Mouse (Mus musculus) naive thymus-derived CD4-positive, alpha-beta T cell, adult 2 months (primary cell): ENCODE data around the gene Cc2d2b.
A peak's percentile ranks its signal among the peaks of the same experiment; 100 is the strongest.

ENCODE experiments used
- DNase-seq: peaks from one replicate; pipeline ENCODE4 v3.0.0-alpha.2; 2011; ENCODE audit warnings: low read depth

Cc2d2b gene

DNA sequence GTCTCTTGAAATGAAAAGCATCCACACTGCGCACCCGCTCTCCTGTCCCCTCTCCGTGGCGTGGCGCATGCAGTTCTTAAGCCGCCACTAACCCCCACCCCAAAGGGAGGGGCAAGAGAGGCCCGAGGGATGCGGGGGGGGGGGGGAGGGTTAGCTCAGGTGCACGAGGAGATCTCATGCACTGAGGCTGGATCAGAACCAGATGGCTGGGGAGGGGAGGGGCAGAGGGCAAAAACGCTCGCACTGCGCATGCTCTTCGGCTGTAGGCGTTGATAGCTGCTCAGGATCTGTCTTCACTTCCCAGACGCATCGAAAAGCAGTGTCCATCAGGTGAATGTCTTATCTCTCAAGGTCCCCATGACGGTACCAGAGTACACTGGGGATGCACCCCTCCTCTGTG lies at the start of gene Cc2d2b:
Gene Cc2d2b (plus strand): TSS at position 195 of the 400 bp plus-strand sequence.
- no peak for DNase-seq

DNA sequence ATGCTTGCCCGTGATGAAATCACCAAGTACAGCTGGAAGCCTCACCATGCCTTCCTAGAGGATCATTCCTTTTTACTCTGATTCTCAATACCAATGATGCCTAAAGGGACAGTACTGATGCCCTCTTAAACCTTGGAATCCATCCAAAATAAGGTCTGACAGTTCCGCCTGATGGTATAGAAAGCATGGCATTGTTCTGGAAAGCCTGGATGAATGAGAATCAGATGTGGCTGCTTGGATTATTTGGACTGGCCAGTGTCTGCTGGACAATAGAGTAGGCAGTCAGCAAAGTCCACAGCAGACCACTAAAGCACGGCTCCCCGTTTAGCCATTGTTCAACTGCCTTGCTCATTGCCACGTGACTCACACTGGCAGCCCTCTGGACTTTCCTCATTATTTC lies 48.7 kb upstream of the Cc2d2b start:
- DNase-seq: no peak

DNA sequence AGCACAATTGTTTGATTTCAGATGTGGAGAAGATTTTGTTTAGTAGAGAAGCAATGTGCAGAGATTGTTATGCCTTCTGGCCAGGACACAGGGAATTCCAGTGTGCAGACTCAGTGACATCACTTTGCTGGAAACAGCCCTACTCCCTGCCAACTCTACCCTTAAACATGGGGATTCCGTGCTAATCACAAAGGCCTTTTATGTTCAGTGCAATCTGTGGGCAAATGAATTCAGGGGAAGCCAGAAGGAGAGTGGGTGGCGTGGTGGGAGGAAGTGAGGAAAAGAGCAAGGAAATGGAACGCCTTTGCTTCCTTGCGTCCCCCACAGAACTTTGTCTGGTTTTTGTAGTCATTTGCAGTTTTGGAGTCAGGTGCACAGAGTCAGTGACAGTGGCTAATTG lies 46.1 kb upstream of the Cc2d2b start:
- no peak for DNase-seq

DNA sequence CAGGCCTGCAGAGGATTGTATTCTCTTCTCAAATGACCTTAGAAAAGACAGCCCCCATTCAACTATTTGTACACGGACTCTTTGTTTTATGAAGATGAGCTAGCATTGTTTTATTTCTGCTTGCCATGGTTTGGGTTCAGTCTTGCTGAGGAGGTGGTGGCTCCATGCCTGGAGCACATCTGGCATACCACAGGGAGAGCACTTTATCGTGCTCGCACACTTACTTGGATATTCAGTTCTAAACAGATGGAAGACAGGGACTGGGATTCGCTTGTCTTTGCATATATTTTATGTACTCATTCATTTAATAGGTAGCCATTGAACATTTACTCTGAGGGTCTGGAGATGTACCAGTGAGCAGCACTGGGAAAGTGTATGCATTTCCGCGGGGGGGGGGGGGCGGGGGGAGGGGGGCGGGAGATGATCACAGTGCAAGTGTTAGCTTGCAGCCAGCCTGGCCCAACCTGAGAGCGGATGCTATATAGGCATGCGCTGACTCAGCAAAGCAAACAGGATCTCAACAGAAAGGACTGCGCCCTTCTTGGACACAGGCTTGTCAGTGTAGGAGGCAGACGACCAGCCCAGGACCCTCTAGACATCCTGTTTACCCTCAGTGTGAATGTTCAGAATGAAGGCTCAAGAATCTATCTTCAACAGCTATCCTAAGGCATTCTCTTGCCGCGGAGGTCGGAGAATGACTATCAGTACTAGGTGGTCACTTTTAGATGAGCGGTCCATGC lies 35.5 kb upstream of the Cc2d2b start:
- DNase-seq: no peak

DNA sequence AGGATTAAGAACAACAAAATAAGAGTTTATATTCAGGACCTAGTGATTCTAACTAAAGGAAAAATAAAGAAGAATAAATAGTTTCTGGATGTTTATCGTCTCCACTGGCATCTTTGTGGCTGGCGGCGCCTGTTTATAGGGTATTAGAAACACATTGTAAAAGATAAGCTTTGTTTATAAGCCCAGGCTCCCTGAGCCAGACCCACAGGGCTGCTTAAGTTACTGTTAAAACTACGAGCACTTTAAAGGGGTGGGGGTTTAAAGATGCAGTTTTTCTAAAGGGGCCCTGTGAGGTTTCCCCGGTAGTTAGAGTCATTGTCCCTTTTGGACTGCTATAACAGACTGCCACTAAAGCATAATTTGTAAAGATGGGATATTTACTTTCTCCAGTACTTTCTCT lies 33.9 kb upstream of the Cc2d2b start:
- no peak for DNase-seq

GRCm38 (mm10) chr19:40716981-40717380 lies 31.6 kb upstream of the Cc2d2b start:
- DNase-seq: no peak

DNA sequence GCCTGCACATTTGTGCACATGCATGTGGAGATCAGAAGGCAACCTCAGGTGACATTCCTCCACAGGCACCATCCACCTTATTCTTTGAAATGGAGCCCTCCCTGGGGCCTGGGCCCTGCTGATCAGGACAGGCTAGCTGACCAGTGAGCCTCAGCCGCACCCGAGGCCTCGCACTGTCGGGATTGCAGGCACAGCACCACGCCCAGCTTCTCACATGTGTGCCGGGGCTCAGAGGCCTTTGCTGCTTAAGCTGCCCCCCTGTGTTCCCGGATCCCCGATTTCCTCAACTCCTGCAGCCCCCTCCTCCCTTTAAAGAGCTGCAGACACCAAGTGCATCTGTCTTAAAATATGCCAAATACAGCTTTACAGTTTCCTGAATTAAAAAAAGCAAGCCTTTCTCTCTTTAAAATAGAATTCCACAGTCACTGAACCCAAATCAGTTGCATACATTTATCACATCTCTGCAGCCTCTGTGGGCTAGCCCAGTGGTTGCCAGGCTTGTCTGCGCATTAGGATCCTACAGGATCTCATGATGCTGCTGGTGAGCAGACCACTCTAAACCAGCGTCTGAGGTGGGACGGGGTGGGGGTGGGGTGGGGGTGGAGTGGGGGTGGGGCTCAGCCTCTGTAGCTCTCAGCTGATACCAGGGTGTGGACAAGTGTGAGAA lies 29.0 kb upstream of the Cc2d2b start:
- no peak for DNase-seq

DNA sequence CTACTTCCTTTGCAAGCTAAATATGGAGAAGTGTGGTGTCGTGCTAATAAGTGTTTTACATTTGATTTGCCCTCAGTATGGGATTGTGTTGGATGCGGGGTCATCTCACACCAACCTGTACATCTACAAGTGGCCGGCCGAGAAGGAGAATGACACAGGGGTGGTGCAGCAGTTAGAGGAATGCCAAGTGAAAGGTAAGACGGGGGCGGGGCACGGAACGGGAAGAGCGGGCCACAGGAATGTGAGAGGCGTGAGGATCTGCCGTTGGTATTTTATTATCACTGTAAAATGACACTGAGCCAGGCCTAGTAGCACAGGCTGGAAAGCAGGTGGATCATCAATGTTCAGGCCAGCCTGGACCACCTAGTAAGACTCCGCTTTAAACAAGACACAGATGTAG lies 28.2 kb upstream of the Cc2d2b start:
- DNase-seq: no peak

DNA sequence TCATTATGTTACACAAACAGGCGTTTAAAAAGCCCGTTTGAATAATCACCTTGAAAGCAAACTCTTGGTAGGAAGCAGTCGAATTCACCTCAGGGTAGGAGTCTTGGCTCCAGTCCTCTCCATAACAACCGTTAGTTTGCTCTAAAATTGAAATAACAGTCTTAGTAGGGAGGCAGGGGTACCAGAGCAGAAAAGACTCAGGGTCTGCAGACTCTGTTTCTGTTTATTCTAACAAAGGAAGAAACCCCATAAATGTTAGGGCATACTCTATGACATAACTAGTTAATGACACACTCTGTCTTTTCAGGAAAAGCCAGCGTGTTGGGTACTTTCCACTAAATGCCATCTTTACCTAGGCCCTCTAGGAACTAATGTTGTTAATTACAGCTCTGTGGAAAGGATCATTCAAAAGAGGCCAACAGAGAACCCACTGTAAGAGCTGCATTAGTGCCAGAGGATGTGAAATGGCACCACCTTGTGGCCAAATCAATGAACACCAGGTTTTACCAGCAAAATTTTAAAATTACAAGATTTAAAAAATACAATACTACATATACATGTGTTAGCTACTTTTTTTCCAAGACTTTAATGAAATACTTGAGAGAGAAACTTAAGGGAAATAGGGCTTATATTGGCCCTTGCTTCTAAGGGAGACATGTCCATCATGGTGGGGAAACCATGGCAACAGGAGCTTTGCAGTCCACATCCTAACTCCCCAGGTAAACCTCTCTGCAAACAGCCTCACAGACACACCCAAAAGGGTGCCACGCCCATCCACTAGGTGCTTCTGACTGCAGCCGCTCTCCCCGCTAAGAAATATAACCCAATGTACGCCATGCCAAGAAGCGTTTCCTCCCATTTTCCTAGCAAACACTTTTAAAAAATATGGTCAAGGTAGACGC lies 26.2 kb upstream of the Cc2d2b start:
- DNase-seq: peak; percentile 86

- no peak for DNase-seq
Observed at GRCm38 (mm10) chr19:40723516-40723915, 25.0 kb upstream of the Cc2d2b start.

DNA sequence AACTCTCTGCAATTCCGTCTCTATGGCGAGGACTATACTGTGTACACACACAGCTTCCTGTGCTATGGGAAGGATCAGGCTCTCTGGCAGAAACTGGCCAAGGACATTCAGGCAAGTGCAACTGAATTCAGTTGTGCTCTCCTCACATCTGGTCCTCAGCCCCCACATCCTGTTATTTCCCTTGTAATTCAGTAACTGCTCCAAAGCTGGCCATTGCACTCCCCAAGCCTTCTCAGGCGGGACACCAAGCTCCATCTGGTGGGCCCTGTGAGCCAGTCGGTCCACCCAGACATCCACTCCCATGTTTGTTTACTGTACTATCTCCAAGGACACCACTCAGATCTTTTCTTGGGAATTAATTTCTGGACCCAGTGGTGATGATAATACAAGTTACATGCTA lies 22.4 kb upstream of the Cc2d2b start:
- DNase-seq: no peak

- no peak for DNase-seq
Observed at GRCm38 (mm10) chr19:40726614-40727013, 21.9 kb upstream of the Cc2d2b start.

GRCm38 (mm10) chr19:40728213-40728612 lies 20.3 kb upstream of the Cc2d2b start:
- DNase-seq: no peak

- no peak for DNase-seq
Observed at GRCm38 (mm10) chr19:40728732-40729420, 19.7 kb upstream of the Cc2d2b start.

DNA sequence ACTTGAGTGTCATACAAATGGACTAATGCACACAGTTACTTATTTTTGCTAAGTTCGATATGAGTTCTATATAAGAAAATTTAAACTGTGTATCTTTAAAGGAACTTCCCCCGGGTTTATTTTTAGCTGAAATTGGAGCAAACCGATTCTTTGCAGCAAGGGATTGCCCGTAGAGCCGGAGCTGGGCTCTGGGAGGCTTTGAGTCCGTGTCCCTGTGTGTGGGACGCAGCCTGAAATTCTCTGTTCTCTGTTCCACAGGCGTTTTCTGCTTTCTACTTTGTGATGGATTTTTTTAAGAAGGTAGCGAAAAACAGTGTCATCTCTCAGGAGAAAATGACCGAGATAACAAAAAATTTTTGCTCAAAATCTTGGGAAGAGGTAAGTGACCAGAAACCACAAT lies 15.1 kb upstream of the Cc2d2b start:
- DNase-seq: no peak

DNA sequence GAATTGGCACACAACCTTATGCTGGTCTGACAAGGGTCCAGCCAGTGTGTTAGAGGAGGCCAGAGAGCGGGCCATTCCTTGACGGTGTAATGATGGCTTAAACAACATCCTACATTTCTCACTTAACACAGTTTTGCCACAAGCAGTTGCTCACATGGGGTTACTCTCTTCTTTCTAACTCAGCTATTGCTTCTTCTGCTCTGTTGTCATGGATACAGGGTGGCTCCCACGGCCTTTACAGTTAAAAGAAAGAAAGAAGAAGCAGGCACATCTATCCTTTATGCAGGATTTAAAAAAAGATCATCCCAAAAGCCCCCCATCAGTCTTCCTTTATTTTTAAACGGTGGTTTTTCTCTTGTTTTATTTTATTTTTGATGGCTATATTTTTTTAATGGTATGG lies 14.7 kb upstream of the Cc2d2b start:
- DNase-seq: no peak

- peak; percentile 72 for DNase-seq
Observed at GRCm38 (mm10) chr19:40736680-40737512, 11.7 kb upstream of the Cc2d2b start.

- DNase-seq: no peak
Observed at GRCm38 (mm10) chr19:40737613-40738012, 10.9 kb upstream of the Cc2d2b start.

DNA sequence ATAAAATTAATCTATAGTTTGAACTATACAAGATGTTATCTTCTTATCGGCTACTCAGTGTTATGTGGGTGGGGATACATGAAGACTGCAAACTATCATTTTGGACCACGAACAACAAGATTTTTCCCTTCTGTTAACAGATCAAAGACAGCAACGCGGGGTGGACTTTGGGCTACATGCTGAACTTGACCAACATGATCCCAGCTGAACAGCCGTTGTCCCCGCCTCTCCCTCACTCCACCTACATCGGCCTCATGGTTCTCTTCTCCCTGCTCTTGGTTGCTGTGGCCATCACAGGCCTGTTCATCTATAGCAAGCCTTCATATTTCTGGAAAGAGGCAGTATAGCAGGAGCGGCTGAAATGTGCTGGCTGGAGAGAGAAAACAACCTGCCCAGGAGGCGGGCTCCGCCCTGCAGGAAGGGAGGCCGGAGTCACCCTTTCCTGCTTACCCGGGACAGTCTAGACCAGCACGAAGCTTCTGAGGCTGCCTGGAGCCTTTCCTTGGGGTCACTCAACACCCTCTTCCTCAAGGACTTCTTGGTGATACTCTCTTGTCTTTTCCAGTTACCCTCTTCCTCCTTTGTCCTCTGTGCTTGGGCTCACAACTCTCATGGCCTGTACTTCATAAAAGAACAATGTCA lies 9.7 kb upstream of the Cc2d2b start:
- DNase-seq: no peak

DNA sequence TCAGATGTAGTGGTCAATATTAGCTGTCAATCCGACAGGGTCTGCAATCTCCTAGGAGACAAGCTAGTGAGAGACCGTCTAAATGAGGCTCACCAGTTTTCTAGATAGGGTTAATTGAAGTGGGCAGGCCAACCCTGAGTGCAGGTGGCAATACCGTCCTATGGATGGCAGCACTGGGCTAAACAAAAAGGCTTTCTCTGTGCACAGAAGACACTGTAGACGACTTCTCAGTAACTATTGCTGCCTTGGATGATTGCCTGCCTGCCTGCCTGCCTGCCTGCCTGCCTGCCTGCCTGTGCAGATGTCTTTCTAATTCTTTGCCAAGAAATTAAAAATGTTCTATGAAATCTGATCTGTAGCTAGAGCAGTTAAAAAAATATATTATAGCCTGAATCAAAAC lies 1.9 kb upstream of the Cc2d2b start:
- DNase-seq: no peak

DNA sequence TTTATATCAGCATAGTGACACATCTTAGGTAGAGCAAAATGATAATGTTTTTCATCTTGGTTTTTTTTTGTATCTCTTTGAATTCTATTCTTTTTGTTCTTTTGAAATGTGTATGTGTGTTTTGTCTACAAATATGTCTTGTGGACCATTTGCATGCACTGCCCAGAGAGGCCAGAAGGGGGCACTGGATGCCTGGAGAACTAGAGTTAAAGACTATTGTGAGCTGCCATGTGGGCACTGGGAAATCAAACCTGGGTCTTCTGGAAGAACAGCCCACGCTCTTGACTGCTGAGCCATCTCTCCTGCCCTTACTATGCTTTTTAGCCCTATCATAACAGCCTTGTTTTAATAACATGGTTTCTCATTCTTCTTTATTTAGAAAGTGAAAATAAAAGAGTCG lies 5.8 kb downstream of the Cc2d2b start:
- peak; percentile 83 for DNase-seq
